Mouse (Mus musculus): ENCODE results near the gene Angel2.
"Not testable (repeated sequence)": the region's sequence is repeated elsewhere in the genome, so short reads cannot be mapped to it uniquely, and the experiment has no call there.

Angel2 gene

GRCm38 (mm10) chr1:190924812-190925211, at the start of gene Angel2:
Gene Angel2 (plus strand): TSS chr1:190925112.
- DNase-seq: not testable (repeated sequence)

GRCm38 (mm10) chr1:190875751-190876150, 49.2 kb upstream of the Angel2 start:
- no peak for DNase-seq

- no peak for DNase-seq
These were observed 44.3 kb upstream of the Angel2 start for GRCm38 (mm10) chr1:190880638-190881037.

- peak; percentile 84 for DNase-seq
These were observed 43.5 kb upstream of the Angel2 start for GRCm38 (mm10) chr1:190881422-190881821.

- DNase-seq: no peak
These were observed 38.9 kb upstream of the Angel2 start for GRCm38 (mm10) chr1:190886014-190886413.

- DNase-seq: no peak
These were observed 36.9 kb upstream of the Angel2 start for GRCm38 (mm10) chr1:190888031-190888430.

GRCm38 (mm10) chr1:190888646-190889045, 36.3 kb upstream of the Angel2 start:
- DNase-seq: no peak

GRCm38 (mm10) chr1:190893559-190894167, 31.2 kb upstream of the Angel2 start:
- DNase-seq: no peak

- DNase-seq: no peak
These were observed 26.7 kb upstream of the Angel2 start for GRCm38 (mm10) chr1:190898186-190898585.

GRCm38 (mm10) chr1:190898899-190899575, 25.9 kb upstream of the Angel2 start:
- DNase-seq: no peak

GRCm38 (mm10) chr1:190901082-190901481, 23.8 kb upstream of the Angel2 start:
- DNase-seq: no peak

- DNase-seq: no peak
These were observed 20.8 kb upstream of the Angel2 start for GRCm38 (mm10) chr1:190904136-190904535.

GRCm38 (mm10) chr1:190904714-190905113, 20.2 kb upstream of the Angel2 start:
- DNase-seq: no peak

- no peak for DNase-seq
These were observed 14.1 kb upstream of the Angel2 start for GRCm38 (mm10) chr1:190910836-190911235.

- peak; percentile 87 for DNase-seq
These were observed 13.3 kb upstream of the Angel2 start, which contains the start of gene Rps6kc1 for GRCm38 (mm10) chr1:190911415-190912123. Gene Rps6kc1 (minus strand): TSS chr1:190911770.

GRCm38 (mm10) chr1:190912623-190913022, 12.3 kb upstream of the Angel2 start:
- DNase-seq: no peak

GRCm38 (mm10) chr1:190918938-190919337, 6.0 kb upstream of the Angel2 start:
- DNase-seq: no peak

GRCm38 (mm10) chr1:190919725-190920469, 5.0 kb upstream of the Angel2 start:
- no peak for DNase-seq

- DNase-seq: no peak
These were observed 2.4 kb downstream of the Angel2 start for GRCm38 (mm10) chr1:190927311-190927710.

GRCm38 (mm10) chr1:190927751-190928369, 2.9 kb downstream of the Angel2 start:
- peak; percentile 27 for DNase-seq

GRCm38 (mm10) chr1:190928370-190929009, 3.6 kb downstream of the Angel2 start:
- peak; percentile 99 for DNase-seq
